Mouse (Mus musculus): ENCODE results near the gene Atxn7l3.
A peak's percentile ranks its signal among the peaks of the same experiment; 100 is the strongest.

The Atxn7l3 gene

GRCm38 (mm10) chr11:102258521-102258920 is 37.9 kb downstream of the Atxn7l3 start:
- no peak for DNase-seq

- DNase-seq: no peak
These were observed 38.3 kb downstream of the Atxn7l3 start for GRCm38 (mm10) chr11:102258095-102258494.

GRCm38 (mm10) chr11:102257514-102257913 is 38.9 kb downstream of the Atxn7l3 start:
- DNase-seq: no peak

GRCm38 (mm10) chr11:102249351-102250090 is 46.9 kb downstream of the Atxn7l3 start:
- no peak for DNase-seq

- DNase-seq: peak; percentile 84
These were observed 47.7 kb downstream of the Atxn7l3 start, which contains the start of gene BC030867 for GRCm38 (mm10) chr11:102248630-102249230. Gene BC030867, plus strand, starts transcription at chr11:102248882.

- DNase-seq: no peak
These were observed 49.6 kb downstream of the Atxn7l3 start for GRCm38 (mm10) chr11:102246871-102247270.

- DNase-seq: no peak
These were observed 50.2 kb downstream of the Atxn7l3 start for GRCm38 (mm10) chr11:102246273-102246635.

GRCm38 (mm10) chr11:102245581-102246272 is 50.7 kb downstream of the Atxn7l3 start:
- DNase-seq: no peak

GRCm38 (mm10) chr11:102244926-102245449 is 51.4 kb downstream of the Atxn7l3 start:
- peak; percentile 87 for DNase-seq

- DNase-seq: no peak
These were observed 54.6 kb downstream of the Atxn7l3 start for GRCm38 (mm10) chr11:102241874-102242273.

GRCm38 (mm10) chr11:102241246-102241645 is 55.2 kb downstream of the Atxn7l3 start:
- no peak for DNase-seq

GRCm38 (mm10) chr11:102240636-102241035 is 55.8 kb downstream of the Atxn7l3 start:
- DNase-seq: no peak
